Mouse (Mus musculus): ENCODE measurements around the gene Gpr155.
A peak's percentile ranks its signal among the peaks of the same experiment; 100 is the strongest.

DNA sequence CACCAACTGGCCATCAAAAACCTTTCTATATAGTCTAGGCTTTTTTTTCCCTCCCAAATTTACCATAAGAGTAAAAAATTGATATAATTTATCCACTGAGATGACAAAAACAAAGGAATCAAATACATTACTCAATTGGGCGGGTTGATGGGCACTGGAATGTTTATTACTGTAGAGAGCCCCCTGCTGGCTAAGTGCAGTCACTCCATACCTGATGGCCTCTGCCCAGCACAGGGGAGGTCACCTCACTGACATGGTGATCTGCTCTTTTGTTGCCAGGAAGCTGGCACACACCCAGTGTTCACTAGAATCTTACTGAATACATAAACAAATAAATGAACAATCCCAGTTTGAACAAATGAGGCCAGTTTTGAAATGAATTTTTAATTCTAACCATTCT lies 40.9 kb upstream of the Gpr155 start:
- TF ChIP-seq CTCF (IDR thresholded peaks at IDR 0.05; ENCODE audit: low read depth, low read length): peak; percentile 69
- TF ChIP-seq POLR2A (IDR thresholded peaks at IDR 0.05; ENCODE audit: insufficient read depth, low read length): no peak

Data from ES-Bruce4 (cell line).